Mouse (Mus musculus): Measurements from ENCODE around the gene Il10. TPM values are rescaled to one million over a fixed set of nuclear protein-coding genes. Genes with fewer than 3 reads are reported as not detected.
A peak's percentile ranks its signal among the peaks of the same experiment; 100 is the strongest.
"Not testable (repeated sequence)": the region's sequence is repeated elsewhere in the genome, so short reads cannot be mapped to it uniquely, and the experiment has no call there.

Il10 gene
- polyA plus RNA-seq, 3 experiments from 2014 or later, result 7.5 to 13.6 (median 8.0) TPM

DNA sequence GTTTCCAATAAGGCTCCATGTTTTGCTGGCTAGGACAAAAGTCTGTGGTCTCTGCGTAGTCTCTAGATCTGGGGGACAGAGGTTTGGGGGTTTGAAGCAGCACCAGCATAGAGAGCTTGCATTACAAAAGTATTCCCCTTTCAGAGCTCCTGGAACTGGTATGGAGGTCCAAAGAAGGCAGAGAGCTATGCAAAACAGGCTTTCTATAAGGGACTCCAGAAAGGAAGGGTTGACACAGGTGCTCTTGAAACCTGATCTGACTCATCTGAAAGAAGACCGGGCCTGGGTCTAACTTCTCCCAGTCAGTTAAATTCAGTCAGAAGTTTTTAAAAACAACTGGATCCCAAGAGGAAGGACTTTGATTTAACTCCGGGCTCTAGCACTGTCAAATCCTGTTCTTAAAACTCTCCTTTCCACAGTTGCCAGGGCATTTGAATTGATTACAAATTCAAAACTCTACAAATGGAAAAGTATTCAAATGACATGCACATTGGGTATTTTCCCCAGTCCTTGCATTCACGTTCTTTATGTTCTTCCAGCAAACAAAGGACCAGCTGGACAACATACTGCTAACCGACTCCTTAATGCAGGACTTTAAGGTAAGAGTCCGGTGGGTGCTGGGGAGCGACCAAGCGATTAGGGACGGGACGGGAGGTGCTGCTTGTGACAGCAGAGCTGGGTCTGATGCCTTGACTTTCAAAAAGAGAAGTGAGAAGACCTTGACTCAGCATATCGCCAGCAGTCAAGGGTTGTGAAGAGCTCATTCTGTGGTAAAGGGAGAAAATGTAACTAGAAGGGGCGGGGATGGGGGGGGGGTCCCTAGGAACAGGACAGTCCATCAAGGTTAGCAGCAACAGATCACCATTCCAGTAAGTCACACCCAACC lies 1.0 kb downstream of the Il10 start:
- no peak for ATAC-seq

DNA sequence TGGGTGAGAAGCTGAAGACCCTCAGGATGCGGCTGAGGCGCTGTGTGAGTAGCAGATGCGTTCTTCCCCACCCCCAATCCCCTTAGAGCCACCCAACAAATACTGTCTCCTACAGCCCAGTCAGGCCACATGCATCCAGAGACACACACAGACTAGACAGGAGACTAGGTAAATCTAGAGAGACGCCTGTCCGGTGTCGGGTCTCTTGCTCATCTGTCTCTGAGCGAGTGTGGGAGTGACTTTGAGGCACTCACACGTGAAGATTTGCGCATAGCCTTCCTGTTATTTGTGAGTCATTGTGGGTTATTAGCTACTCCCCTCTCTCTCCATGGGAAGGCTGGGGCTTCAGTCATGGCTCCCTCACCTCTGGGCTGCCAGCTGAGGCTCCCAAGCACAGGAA lies 1.8 kb downstream of the Il10 start:
- ATAC-seq, result peak; percentile 57

DNA sequence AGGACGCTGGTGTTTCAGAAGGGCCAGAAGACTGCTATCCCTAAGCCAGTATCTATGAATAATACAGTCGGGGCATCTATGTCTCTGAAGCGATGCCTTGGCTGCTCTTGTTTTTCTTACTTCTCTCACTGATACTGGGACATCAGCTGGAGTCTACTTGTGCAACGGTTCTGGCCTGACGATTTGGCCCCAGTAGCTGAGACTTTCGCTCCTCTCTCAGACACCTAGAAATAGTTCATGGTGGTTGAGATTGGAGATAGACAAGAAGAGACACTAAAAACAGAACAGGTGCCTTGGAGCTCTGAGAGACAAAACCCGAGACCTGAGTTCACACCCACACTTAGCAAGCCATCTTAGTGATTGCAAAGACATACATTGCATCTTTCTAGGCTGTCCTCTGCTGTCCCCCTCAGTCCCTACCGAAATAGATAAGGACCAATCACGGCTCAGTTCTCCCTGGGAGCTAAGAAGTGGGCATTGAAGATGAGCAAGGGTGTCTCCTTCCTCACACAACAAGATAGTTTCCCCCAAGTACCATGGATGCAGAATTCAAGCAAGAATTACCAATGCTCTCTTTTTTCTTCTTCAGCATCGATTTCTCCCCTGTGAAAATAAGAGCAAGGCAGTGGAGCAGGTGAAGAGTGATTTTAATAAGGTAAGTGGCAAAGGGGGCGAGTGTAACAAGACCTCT lies 2.4 kb downstream of the Il10 start:
- no peak for ATAC-seq

DNA sequence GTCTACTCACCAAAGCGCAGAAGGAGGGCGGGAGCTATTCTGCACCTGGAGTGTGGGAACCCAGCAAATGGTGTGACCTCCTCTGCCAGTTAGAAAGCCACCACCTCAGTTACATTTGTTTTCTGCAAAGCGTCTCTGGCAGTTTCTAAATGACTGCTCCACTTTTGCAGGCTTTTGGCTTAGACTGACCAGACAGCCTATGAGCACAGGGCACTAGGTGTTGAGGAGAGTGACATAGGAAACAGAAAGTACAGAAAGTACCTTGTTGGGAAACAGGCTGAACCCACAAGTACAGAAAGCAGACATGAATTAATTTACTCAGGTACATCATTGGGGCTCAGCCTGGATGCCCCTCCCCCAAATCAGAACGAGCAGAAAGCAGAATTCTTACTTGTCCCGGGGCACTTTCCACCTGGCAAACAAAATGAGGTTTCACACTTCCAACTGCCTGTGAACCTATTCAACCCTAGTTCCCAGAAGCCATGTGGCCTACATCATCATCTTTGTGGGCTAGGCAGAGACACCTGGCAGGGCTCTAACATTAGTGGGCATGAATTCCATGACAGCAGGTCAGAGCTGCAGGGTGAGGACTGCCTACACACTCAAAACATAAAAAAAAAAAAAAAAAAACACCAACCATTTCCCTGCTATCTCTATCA lies 3.1 kb downstream of the Il10 start:
- ATAC-seq, result peak; percentile 71

DNA sequence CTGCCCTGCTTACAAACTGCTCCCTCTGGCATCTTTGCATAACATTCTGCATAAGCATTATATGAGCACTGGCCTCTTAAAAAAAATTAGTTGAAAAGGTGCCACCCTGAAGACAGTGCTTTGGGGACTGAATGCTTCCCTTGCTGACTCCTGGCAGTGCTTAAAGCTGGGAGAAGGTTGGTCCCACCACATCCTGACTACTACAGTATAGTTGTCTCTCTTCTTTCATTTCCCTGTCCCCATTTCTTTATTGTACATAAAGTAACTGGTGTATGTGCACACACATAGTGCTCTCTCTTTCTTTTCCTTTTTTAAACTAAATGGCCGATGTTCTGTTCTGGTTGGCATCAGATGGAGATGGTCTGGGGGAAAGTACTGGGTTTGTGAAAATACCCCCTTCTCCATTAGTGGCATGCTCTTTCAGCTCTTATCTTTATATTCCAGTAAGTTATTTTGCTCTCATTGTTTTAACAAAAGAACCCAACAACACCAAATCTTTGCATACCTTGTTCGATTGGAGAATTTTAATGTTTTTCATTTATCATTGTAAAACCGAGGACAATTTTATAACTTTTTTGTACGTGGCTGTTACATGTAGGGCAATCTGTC lies 3.7 kb downstream of the Il10 start:
- ATAC-seq, result not testable (repeated sequence)

DNA sequence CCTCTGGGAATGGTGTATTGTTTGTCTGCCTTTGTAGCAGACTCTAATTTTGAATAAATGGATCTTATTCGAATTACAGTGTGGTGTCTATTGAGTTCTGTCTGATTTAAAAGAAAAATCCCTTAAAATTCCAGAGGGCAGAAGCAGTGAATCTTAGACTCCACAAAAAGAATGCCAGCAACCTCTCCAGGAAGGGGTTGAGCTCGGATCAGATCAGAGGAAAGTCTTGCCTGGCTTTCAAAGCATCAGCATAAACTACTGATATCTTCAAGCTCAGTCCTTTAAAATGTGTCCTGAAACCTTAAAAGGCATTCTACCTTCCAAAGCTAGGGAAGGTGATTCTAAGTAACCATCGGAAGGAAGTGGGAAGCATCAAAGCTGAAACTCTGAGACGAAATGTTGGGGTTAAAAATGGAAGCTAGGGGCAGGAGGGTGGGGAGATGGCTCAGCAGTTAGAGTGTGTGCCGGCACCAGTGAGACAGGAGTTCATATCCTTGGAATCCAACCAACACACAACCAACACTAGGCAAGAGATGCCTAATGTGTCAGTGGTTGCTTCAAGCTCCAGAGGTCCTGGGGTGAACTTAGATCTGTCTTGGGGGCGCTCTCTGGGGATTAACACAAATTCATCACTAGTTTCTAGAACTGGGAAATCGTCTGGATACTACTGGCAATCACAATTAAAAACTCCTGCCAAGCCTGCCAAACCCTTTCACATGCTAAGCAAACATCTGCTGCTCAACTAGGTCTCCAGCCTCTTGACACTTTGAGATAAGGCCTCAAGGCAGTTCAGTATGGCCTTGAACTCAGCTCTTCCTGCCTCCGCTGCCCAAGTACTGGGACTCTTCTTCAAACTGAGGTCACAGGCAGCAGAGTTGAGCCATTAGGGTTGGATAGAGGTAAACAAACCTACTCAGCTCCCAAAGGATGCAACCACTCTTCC lies 5.5 kb downstream of the Il10 start:
- ATAC-seq, result no peak

DNA sequence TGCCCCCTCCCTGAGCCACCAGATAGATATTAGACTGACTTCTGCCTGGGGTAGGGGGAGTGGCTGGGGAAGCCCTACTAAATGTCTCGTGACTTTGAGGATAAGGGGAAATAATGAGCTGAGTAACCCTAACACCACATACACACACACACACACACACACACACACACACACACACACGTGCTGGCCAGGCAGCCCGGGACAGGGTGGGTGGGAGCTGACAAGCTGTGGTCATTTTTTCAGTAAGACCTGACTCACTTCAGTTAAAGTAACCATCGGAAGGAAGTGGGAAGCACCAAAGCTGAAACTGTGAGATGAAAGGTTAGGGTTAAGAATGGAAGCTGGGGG lies 6.2 kb downstream of the Il10 start:
- peak; percentile 14 for ATAC-seq

DNA sequence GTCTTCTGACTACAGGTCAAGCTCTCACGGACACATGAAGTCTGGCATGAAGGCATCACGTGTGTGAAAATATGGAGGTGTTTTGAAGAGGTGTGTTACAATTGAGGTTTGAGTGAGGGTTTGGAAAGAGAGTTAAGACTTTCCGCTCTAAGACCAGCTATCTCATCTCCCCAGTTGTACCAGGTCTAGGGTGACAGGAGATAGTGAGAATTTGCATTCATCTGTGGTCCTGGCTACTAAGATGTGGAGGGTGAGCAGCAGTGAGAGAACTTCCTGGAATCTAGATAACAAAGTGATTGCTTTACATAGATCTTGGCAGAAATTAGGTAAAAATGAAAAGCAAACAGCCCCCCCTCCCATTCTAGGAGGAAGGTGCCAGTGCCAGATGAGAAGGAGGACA lies 9.6 kb downstream of the Il10 start:
- ATAC-seq, result no peak

DNA sequence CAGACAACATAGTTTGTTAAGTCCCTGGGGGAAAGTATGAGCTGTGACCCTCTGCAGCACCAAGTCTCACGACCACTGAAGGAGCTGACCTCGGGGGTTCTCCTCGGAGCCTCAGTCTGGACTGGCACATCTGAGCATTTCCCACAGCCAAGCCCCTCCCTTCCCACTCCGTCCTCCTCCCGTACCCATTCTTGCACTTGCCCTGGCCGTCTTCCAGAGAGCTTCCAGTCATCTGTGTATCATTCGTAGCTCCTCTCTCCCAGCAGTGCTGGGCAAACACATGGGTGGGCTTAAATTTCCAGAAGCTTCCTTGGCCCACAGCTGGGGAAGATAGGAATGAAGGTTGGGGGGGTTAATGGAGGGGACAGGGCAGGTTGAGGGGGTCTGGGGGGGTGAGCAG lies 10.6 kb downstream of the Il10 start:
- ATAC-seq, result no peak

DNA sequence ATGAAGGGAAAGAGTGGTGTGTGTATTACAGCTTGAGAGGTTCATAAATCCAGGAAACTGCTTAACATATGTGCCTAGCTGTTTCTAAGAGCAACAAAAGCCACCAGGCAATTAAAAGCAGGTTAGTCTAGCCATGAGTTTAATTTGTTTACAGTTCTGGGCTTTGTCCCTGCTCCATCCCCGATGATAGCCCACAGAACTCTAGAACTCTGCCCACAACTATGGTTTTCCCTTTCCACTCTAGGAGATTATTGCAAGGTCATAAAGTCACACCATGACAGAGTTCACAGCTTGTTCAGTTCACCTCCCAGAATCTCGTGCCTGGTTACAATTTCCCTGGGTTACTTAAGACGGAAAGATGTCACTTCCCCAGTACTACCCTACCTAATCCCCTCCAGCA lies 11.6 kb downstream of the Il10 start:
- ATAC-seq, result no peak

DNA sequence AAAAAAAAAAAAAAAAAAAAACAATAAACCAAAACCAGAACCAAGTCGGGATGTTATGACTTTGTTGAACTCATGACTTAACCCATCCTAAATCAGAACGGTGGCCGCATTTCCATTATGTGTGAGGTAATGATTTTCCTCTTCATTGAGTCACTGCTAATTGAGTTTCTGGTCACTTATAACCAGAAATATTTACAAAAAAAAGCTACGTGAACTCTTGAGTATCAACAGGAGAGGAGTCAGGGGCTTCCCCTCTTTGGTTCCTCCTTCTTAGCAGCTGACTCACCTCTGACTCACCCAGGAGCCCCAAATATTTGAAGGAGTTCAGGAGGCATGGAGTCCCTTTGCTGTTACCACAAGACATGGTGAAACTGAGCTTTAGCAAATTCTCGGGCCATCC lies 18.4 kb downstream of the Il10 start:
- peak; percentile 78 for ATAC-seq

DNA sequence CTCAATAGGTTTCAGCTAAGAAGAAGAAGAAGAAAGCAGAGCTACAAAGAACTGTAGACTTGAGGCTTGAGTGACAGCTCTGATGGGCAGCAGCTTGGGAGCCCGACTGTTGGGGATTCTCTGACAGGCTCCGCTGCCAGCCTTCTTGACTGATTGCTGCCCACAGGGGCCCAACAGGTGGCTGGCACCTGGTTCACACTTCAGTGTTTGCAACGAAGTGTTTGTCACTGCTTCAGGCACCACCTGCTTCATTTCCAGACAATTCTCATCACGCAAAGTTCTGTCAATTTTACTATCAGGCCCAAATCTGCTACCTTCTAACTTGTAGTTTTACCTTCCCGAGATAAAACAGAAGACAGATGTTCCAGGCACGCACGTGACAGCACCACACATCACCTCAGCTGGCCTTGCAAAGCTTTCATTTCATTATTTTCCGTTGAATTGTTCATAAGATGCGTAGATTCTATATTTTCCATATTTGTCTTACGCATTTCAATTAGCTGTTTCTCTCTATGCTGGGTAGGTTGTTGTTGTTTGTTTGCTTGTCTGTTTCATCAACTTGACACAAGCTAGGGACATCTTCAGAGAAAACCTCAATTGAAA lies 18.9 kb downstream of the Il10 start:
- peak; percentile 60 for ATAC-seq

DNA sequence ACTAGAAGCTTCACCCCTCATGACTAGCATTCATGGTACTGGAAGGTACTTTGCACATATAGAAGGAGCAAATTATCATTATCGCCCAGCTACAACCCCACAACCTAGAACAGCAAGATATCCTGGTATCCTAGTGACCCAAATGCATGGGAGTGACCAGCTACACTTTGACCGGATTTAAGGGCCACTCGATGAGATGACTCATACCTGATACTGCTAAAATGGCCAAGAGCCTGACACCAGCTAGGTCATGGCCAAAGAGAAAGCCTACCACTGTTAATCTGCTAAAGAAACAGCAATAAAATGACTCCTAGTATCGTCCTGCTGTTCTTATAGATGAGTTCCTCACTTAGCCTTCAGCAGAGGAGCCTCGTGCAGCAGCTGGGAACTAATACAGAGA lies 19.8 kb downstream of the Il10 start:
- no peak for ATAC-seq

DNA sequence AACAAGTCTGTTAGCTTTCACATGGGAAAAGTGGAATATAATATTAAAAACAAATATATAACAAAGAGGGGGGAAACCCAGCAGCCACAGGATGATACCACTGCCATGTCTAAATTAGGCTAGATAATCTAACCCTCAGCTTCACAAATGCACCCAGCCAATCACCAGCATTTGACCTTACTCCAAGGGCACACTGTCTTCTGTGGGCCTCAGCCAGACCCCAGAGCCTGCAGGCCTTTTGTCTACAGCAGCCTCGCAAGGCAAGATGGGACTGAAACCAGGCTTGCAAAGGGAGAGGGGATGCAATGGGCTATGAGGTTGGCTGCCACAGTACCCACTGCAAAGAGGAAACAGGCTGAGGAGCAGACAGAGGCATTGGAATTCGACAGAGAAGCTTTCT lies 22.6 kb downstream of the Il10 start:
- no peak for ATAC-seq

DNA sequence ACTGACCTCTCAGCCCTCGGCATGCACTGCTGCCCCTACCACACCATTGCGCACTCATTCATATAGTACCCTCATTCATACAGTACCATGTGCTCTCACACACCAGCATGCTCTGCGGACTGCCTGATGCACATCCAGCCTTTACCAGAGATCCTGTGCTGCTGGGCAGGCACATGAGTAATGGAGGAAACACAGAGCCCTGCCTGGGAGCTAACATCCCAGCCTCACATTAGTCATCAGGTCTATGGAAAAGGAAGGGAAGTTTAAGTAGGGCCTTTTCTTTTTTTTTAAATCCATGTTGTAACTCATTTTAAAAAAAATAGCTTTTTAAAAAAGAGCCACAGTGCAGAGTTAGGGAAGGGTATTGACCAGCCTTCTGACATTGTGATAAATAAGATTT lies 23.1 kb downstream of the Il10 start:
- no peak for ATAC-seq

DNA sequence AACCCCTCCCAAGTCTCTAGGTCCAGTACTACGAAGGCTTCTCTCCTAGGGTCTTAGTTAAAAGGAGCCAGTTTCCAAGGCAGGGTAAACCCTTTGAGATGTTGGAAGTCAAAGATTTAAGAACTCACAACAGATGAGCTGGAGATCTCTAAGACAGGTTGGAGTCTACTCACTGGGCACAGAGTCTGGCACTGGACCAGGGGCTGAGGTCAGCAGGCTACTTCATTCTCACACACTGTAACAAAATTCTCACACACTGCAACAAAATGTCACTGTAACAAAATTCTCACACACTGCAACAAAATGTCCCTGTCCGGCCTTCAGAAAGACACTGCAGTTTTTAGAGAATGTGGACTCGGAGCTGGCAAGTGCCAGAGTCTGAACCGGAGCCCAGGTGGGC lies 24.0 kb downstream of the Il10 start:
- ATAC-seq, result no peak

DNA sequence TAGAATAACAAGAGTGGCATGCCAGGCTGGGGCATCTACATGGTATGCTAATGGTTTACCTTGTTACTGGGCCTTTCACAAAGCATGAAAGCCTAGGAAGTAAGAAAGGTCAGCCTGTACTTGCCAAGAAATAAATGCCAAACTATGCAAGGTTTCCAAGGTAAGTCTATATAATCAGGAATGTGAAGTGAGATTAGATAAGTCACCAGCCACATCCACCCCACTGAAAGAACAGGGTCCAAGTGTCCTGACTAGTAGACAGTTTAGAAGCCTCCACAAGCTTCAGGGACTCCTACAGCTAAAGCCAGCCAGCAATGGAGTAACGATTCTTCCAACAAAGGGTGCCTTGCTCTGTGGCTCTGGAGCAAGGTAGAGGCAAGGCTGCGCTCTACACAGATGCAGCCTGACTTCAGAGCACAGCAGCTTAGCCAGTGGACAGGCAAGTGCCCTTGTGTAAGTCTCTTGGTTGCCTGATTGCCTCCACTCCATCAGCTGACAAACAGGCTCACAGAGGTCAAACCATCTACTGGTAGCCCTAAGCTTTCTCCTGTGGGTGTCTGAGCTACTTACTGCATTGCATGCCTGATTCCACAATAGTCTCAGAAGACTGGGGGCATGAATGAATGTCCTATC lies 26.2 kb downstream of the Il10 start:
- ATAC-seq, result no peak

DNA sequence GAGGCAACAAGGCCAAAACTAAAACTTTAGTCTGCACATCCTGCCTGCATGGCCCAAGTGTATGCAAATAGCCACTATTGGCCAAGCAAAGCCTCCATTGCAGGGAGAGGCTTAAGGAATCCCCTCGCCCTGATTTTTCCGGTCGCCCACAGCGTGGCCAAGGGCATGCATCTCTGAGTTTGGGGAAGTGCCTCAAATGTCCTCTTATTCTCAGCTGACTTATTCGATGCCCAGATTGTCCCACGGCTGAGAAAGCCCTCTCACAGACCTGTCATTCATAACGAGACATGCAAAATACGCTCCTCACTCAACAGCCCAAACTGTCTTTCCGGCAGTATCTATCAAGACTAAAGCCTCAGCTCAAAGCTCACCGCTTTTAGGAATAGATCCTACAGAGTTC lies 27.0 kb downstream of the Il10 start:
- no peak for ATAC-seq

DNA sequence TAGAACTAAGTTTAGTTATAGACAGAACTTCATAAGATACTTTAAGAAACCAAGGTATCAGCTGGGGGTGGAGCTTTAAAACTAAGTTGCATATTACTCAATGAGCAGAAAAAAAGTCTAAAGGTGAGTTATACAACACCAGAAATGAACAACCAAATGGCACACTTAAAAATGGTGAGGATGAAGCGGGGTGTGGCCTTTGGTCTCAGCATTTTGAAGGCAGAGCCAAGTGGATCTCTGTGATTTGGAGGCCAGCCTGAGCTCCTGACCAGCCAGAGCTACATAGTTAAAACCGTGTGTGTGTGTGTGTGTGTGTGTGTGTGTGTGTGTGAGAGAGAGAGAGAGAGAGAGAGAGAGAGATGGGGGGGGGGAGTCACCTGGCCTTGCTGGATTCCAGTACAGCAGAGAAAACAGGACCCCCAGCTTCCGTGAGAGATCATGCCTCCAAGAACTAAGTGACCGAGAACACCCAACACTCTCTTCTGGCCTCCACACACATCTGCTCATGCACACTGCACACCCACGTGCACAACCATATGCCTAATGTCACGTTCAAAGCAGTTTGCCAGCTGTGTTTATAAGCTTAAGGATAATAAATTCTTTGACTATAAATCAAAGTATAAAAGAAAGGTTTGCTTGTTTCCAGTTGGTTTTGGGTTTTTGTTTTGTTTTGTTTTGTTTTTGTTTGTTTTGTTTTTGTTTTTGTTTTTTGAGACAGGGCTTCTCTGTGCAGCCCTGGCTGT lies 28.6 kb downstream of the Il10 start:
- no peak for ATAC-seq

DNA sequence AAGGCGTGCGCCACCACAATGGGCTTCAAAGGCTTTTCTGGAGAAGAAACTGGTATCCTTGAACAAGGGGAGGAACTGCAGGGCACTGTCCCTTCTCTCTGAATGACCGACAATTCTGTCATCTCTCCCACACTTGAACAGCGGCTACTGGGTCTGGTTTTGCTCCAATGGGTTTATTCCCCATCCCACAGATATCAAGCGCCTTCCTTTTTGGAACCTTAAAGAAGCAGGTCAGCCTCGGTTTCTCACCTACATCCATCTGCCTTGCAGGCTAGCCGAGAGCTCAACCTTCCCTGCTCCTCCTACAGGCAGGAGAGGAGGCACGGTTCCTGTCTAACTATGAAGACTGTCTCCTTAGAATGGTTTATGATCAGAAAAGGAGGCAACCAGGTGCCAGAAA lies 29.3 kb downstream of the Il10 start:
- no peak for ATAC-seq
